Mouse (Mus musculus) neural tube, embryonic 14.5 days (tissue): ENCODE data around the gene Atf7ip. TPM values are rescaled to one million over a fixed set of nuclear protein-coding genes. Genes with fewer than 3 reads are reported as not detected.

ENCODE experiments used
- ATAC-seq: fragments of 200-750 bp; cut with Nextera tagmentation; 2 replicates; pipeline ENCODE4 v1.8.0; 2017; ENCODE audit warnings: low read depth, mild to moderate bottlenecking, moderate TSS enrichment, moderate library complexity
- H3K27ac ChIP-seq: fragments of 300-500 bp; sonication (generic); 2 replicates; pipeline ENCODE4 v1.5.1; 2014; ENCODE audit warnings: low read depth, mild to moderate bottlenecking, control low read depth, low read length, moderate library complexity, mixed read lengths
- H3K27me3 ChIP-seq: fragments of 300-500 bp; sonication (generic); 2 replicates; pipeline ENCODE4 v1.6.1; 2014; ENCODE audit warnings: low read length; ENCODE audit not compliant: control insufficient read depth, insufficient read depth
- H3K36me3 ChIP-seq: fragments of 300-500 bp; sonication (generic); 2 replicates; pipeline ENCODE4 v1.6.1; 2014; ENCODE audit warnings: low read length, mixed read lengths; ENCODE audit not compliant: control insufficient read depth, insufficient read depth
- H3K4me1 ChIP-seq: fragments of 300-500 bp; sonication (generic); 2 replicates; pipeline ENCODE4 v1.6.1; 2014; ENCODE audit warnings: low read length; ENCODE audit not compliant: control insufficient read depth, insufficient read depth
- H3K4me2 ChIP-seq: fragments of 300-500 bp; sonication (generic); 2 replicates; pipeline ENCODE4 v1.6.1; 2014; ENCODE audit warnings: mild to moderate bottlenecking, low read depth, low read length, control low read depth
- H3K4me3 ChIP-seq: fragments of 300-500 bp; sonication (generic); 2 replicates; pipeline ENCODE4 v1.5.1; 2014; ENCODE audit warnings: low read depth, low read length, control low read depth, mixed read lengths
- H3K9ac ChIP-seq: fragments of 300-500 bp; sonication (generic); replicated peaks from 2 replicates; pipeline ENCODE4 v1.6.1; 2014; ENCODE audit warnings: low read depth, mild to moderate bottlenecking, control low read depth, low read length, mixed read lengths
- H3K9me3 ChIP-seq: fragments of 300-500 bp; sonication (generic); 2 replicates; pipeline ENCODE4 v1.6.1; 2016; ENCODE audit warnings: low read length; ENCODE audit not compliant: control insufficient read depth
- WGBS: fragments of 180-500 bp; shearing (Covaris S2); extraction: QIAGEN DNeasy Blood & Tissue Kit; methylation state at CpG from one replicate; pipeline ENCODE4 v1.1.7; 2014; 5-methylcytosine and 5-hydroxymethylcytosine counted together
- polyA plus RNA-seq: library from polyadenylated mRNA; unstranded; fragments of >200 nt; fragmentation: Nextera tagmentation; extraction: Ambion mirVana; gene quantifications from 2 replicates; pipeline ENCODE4 v1.2.1, GENCODE M21; 2014

Gene Atf7ip
- polyA plus RNA-seq, 1 experiment from 2014 or later = 59.5 TPM

DNA sequence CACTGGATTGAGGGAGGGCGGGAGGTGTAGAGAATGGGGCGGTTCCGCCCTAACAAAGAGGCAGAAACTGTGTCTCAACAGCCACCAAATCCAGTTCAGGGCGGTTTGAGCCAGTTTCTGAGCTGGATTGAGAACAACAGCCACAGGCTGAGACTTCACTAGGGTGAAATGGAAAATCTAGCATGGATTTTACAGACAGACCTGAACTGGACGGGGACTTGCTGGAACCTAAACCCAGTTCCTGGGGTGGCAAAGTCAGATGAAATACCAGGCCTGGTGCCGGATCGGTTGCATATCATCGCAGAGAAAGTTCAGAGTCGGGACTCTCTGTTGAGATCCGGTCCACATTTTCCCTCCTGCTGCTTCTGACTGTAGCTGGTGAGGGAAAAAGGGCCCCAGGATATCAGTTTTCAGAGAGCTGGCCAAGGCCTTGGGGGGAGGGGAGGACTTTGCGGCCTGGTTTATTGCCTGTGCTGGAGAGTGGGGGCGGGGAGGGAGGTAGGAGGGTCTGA is 37.5 kb upstream of the Atf7ip start:
- Histone ChIP-seq H3K27ac (peak overlapping the region; percentile 85), H3K4me3 (no peak overlapping the region), H3K4me1 (peaks cover 19% of the 10 kb centered on the region; the same call in 1 of the 2 replicates), H3K9ac (no peak overlapping the region), H3K27me3 (no peaks in the 10 kb centered on the region), H3K36me3 (no peaks in the 10 kb centered on the region), H3K4me2 (no peak overlapping the region), H3K9me3 (no peaks in the 10 kb centered on the region)
- 7% methylated on average over 12 of the region's 12 CpGs for WGBS
- ATAC-seq = peak; percentile 87

GRCm38 (mm10) chr6:136468974-136469792 is 36.8 kb upstream of the Atf7ip start:
- no peak for ATAC-seq
- WGBS = 16% methylated on average over 12 of the region's 12 CpGs
- Histone ChIP-seq H3K27me3 (no peaks in the 10 kb centered on the region), H3K27ac (peak overlapping the region; percentile 85), H3K36me3 (no peaks in the 10 kb centered on the region), H3K4me1 (peaks cover 19% of the 10 kb centered on the region; the same call in 1 of the 2 replicates), H3K4me2 (no peak overlapping the region), H3K4me3 (no peak overlapping the region), H3K9me3 (no peaks in the 10 kb centered on the region), H3K9ac (no peak overlapping the region)

DNA sequence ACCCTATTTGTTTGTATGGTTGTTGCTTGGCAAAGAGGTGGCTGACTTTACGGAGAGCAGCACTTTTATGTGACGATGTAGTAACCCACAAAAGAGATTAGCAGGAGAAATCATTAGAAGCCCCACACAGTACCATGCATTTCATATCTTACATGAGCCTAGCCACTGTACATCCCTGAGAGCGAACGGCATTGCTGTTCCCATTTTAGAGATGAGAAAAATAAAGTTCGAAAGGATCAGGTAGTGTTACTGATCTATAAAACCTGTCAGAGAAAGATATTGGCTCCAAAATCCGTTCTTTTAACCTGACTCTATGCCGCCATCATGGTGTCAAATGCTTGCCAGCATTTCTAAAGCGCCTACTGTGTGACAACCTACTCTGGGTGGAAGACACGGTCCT is 36.2 kb upstream of the Atf7ip start:
- peaks cover 19% of the 10 kb centered on the region; the same call in 1 of the 2 replicates for H3K4me1 ChIP-seq
- H3K27me3 ChIP-seq = no peaks in the 10 kb centered on the region
- H3K36me3 ChIP-seq = no peaks in the 10 kb centered on the region
- H3K4me3 ChIP-seq = no peak overlapping the region
- WGBS = 74% methylated on average over 9 of the region's 9 CpGs
- H3K27ac ChIP-seq = peak overlapping the region; percentile 85
- H3K9ac ChIP-seq = no peak overlapping the region
- H3K4me2 ChIP-seq = no peak overlapping the region
- no peak for ATAC-seq
- H3K9me3 ChIP-seq = no peaks in the 10 kb centered on the region

DNA sequence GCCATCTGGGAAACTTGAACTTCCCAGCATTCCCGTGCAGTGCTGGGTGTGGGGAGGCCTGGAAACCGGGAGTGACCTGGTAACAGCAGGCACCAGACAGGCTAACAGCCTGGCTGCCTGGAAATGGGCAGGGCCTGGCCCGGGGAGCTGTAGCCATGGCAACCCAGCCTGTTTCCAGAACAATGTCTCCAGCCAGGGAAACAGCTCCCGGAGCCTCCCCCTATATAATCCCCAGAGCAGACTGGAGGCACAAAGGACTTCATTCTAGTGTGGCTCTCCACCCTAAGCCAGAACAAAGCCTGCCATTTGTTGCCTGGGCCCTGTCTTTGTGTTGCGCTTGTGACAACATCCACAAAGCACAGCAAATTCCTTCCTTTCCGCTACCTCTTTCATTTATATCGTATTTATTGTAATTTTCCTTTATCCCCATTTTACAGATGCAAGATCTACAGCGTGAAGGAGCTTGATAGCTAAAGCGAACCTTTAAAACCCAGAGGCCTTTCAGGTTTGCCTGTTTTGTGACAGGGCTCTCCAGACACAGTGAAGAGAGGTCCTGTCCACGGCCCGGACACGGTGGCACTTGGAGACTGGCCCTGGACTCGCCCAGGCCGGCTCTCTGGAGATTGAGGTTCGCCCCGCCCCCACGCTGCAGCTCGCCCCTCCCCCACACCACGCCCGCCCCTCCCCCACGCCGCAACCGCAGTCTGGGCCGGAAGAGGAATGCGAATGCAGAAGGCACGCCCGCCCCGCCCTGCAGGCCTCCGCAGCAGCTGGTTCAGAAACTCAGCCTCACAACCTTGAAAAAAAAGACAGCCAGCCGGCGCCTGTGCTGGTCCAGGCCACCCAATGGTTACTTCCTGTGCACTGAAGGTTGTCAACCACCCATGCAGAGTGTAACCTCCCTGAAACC is 35.4 kb upstream of the Atf7ip start:
- peak; percentile 81 for ATAC-seq
- Histone ChIP-seq H3K27me3 (no peaks in the 10 kb centered on the region), H3K27ac (peak overlapping the region; percentile 85), H3K36me3 (no peaks in the 10 kb centered on the region), H3K4me1 (peaks cover 23% of the 10 kb centered on the region; the same call in 1 of the 2 replicates), H3K4me3 (no peak overlapping the region), H3K9ac (no peak overlapping the region), H3K9me3 (no peaks in the 10 kb centered on the region), H3K4me2 (peak overlapping the region; percentile 11; the same call in 1 of the 2 replicates)
- 1% methylated on average over 31 of the region's 31 CpGs for WGBS

DNA sequence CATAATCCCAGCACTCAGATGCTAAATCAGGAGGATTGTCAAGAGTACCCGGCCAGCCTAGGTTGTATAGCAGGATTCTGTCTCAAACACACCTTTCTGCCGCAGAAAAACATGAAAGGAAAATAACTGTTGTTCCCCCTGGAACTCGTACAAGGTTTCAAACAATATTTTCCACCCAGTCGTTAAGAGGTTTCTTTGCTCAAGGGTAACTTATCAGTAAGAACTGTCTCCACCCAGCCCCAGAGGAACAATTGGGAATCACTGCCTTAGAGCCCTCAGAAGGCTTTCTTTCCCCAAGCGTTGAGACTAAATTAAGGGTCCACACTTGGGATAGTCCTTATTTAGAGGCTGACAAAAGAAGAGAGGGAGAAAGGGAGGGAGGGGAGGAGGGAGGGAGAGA is 34.4 kb upstream of the Atf7ip start:
- H3K36me3 ChIP-seq = no peaks in the 10 kb centered on the region
- WGBS = 19% methylated on average over 5 of the region's 5 CpGs
- no peak overlapping the region for H3K4me3 ChIP-seq
- no peaks in the 10 kb centered on the region for H3K27me3 ChIP-seq
- H3K4me2 ChIP-seq = no peak overlapping the region
- ATAC-seq = no peak
- H3K27ac ChIP-seq = peak overlapping the region; percentile 85
- H3K9ac ChIP-seq = no peak overlapping the region
- no peaks in the 10 kb centered on the region for H3K9me3 ChIP-seq
- peaks cover 24% of the 10 kb centered on the region; the same call in 1 of the 2 replicates for H3K4me1 ChIP-seq

- H3K27ac ChIP-seq = no peak overlapping the region
- H3K4me2 ChIP-seq = no peak overlapping the region
- H3K27me3 ChIP-seq = no peaks in the 10 kb centered on the region
- WGBS = 75% methylated on average over 6 of the region's 6 CpGs
- H3K4me1 ChIP-seq = peaks cover 24% of the 10 kb centered on the region; the same call in 1 of the 2 replicates
- no peaks in the 10 kb centered on the region for H3K9me3 ChIP-seq
- H3K4me3 ChIP-seq = no peak overlapping the region
- no peaks in the 10 kb centered on the region for H3K36me3 ChIP-seq
- no peak overlapping the region for H3K9ac ChIP-seq
- ATAC-seq = no peak
Measured at GRCm38 (mm10) chr6:136472779-136473178, 33.2 kb upstream of the Atf7ip start.

GRCm38 (mm10) chr6:136473472-136474129 is 32.4 kb upstream of the Atf7ip start:
- 87% methylated on average over 11 of the region's 11 CpGs for WGBS
- no peak overlapping the region for H3K27ac ChIP-seq
- peaks cover 24% of the 10 kb centered on the region; the same call in 1 of the 2 replicates for H3K4me1 ChIP-seq
- H3K36me3 ChIP-seq = no peaks in the 10 kb centered on the region
- H3K4me3 ChIP-seq = no peak overlapping the region
- no peaks in the 10 kb centered on the region for H3K27me3 ChIP-seq
- H3K4me2 ChIP-seq = no peak overlapping the region
- no peak overlapping the region for H3K9ac ChIP-seq
- no peaks in the 10 kb centered on the region for H3K9me3 ChIP-seq
- ATAC-seq = no peak

DNA sequence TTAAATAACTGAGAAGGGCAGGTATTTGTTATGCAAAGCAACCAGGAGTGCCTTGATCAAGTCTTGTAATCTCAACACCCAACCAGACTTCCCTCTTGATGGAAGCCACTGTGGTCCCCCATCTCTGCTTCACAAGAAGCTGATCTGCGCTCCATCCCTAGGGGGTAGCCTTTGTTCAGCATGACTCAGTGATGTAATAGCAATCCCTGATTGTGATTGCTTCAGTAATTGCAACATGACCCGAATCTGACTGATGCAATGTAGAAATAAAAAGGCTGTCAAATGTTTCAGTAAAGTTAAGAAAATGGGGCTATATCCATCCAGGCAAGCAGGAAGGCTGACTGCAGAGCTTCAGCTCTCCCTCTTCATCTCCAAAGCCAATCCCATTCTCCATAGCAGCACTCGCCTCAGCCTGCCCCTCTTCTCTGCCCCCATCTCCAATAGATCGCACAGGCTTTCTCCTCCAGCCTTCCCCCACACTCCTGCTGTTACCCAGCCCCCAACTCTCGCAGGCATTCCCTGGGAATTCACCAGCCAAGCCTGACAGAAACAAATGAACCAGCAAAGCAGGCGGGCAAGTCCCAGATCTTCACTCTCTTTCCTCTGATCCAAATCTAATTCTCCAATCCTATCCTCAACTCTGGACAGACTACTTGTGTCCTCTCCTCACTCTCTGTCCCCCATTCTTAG is 30.7 kb upstream of the Atf7ip start:
- H3K27me3 ChIP-seq = no peaks in the 10 kb centered on the region
- H3K4me1 ChIP-seq = peaks cover 17% of the 10 kb centered on the region; the same call in 1 of the 2 replicates
- WGBS = 27% methylated on average over 6 of the region's 6 CpGs
- ATAC-seq = no peak
- no peak overlapping the region for H3K4me2 ChIP-seq
- no peaks in the 10 kb centered on the region for H3K9me3 ChIP-seq
- H3K4me3 ChIP-seq = no peak overlapping the region
- H3K9ac ChIP-seq = no peak overlapping the region
- no peak overlapping the region for H3K27ac ChIP-seq
- H3K36me3 ChIP-seq = no peaks in the 10 kb centered on the region
